Mouse (Mus musculus) midbrain, embryonic 15.5 days (tissue): Measurements from ENCODE around the gene Fcho2. TPM values are rescaled to one million over a fixed set of nuclear protein-coding genes. Genes with fewer than 3 reads are reported as not detected.

Source experiments
- ATAC-seq: fragments of 200-750 bp; cut with Nextera tagmentation; replicated peaks from 2 replicates; pipeline ENCODE4 v1.8.0; 2017; ENCODE audit warnings: moderate TSS enrichment
- H3K27ac ChIP-seq: fragments of 300-500 bp; sonication (generic); 2 replicates; pipeline ENCODE4 v1.5.1; 2015; ENCODE audit warnings: mild to moderate bottlenecking, inconsistent platforms
- H3K27me3 ChIP-seq: fragments of 300-500 bp; sonication (generic); replicated peaks from 2 replicates; pipeline ENCODE4 v1.6.1; 2015; ENCODE audit warnings: inconsistent platforms
- H3K36me3 ChIP-seq: fragments of 300-500 bp; sonication (generic); replicated peaks from 2 replicates; pipeline ENCODE4 v1.6.1; 2015; ENCODE audit warnings: inconsistent platforms
- H3K4me1 ChIP-seq: fragments of 300-500 bp; sonication (generic); 2 replicates; pipeline ENCODE4 v1.6.1; 2015; ENCODE audit warnings: inconsistent platforms
- H3K4me2 ChIP-seq: fragments of 300-500 bp; sonication (generic); 2 replicates; pipeline ENCODE4 v1.6.1; 2015; ENCODE audit warnings: inconsistent platforms, mild to moderate bottlenecking, moderate library complexity
- H3K4me3 ChIP-seq: fragments of 300-500 bp; sonication (generic); 2 replicates; pipeline ENCODE4 v1.5.1; 2015; ENCODE audit warnings: mild to moderate bottlenecking, inconsistent platforms
- H3K9ac ChIP-seq: fragments of 300-500 bp; sonication (generic); 2 replicates; pipeline ENCODE4 v1.6.1; 2015; ENCODE audit warnings: mild to moderate bottlenecking, inconsistent platforms
- H3K9me3 ChIP-seq: fragments of 300-500 bp; sonication (generic); 2 replicates; pipeline ENCODE4 v1.6.1; 2016; ENCODE audit warnings: inconsistent platforms
- WGBS: fragments of 180-500 bp; shearing (Covaris S2); methylation state at CpG from one replicate; pipeline ENCODE4 v1.1.7; 2015; ENCODE audit warnings: mixed read lengths; 5-methylcytosine and 5-hydroxymethylcytosine counted together
- polyA plus RNA-seq: library from polyadenylated mRNA; unstranded; fragments of >200 nt; fragmentation: Nextera tagmentation; extraction: Ambion mirVana; gene quantifications from 2 replicates; pipeline ENCODE4 v1.2.1, GENCODE M21; 2015

The Fcho2 gene
- polyA plus RNA-seq, 1 experiment from 2014 or later = 26.1 TPM

GRCm38 (mm10) chr13:98733292-98733691, 82.0 kb downstream of the Fcho2 start:
- no peak overlapping the region for H3K4me3 ChIP-seq
- no peak overlapping the region for H3K27ac ChIP-seq
- H3K9ac ChIP-seq = no peak overlapping the region
- H3K27me3 ChIP-seq = no peaks in the 10 kb centered on the region
- H3K4me1 ChIP-seq = no peaks in the 10 kb centered on the region
- ATAC-seq = no peak
- peaks cover 11% of the 10 kb centered on the region; the same call in 1 of the 2 replicates for H3K36me3 ChIP-seq
- WGBS = 57% methylated on average over 3 of the region's 3 CpGs
- H3K9me3 ChIP-seq = no peaks in the 10 kb centered on the region
- no peak overlapping the region for H3K4me2 ChIP-seq

GRCm38 (mm10) chr13:98729271-98730062, 85.8 kb downstream of the Fcho2 start:
- 73% methylated on average over 1 of the region's 1 CpGs for WGBS
- H3K4me2 ChIP-seq = no peak overlapping the region
- ATAC-seq = no peak
- H3K4me3 ChIP-seq = no peak overlapping the region
- no peak overlapping the region for H3K9ac ChIP-seq
- H3K36me3 ChIP-seq = peaks cover 18% of the 10 kb centered on the region; the same call in 1 of the 2 replicates
- H3K27me3 ChIP-seq = no peaks in the 10 kb centered on the region
- H3K27ac ChIP-seq = no peak overlapping the region
- H3K4me1 ChIP-seq = no peaks in the 10 kb centered on the region
- H3K9me3 ChIP-seq = no peaks in the 10 kb centered on the region

DNA sequence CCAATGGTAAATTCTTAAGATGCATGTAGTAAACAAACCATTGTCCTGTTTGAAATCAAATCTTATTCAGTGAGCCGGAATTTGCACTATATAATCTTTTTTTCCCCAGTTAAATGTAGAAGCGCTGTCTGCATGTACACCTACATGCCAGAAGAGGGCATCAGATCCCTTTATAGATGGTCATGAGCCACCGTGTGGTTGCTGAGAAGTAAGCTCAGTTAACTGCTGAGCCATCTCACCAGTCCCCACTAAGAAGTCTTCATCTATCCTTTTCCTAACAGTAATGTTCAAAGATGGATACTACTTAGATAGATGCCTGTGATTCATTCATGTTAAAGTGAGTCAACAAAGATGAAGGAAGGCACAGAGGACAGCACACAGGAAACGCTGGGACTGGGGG, 88.8 kb downstream of the Fcho2 start:
- Histone ChIP-seq H3K36me3 (peaks cover 15% of the 10 kb centered on the region; the same call in 1 of the 2 replicates), H3K27ac (no peak overlapping the region), H3K4me1 (no peaks in the 10 kb centered on the region), H3K9ac (no peak overlapping the region), H3K27me3 (no peaks in the 10 kb centered on the region), H3K9me3 (no peaks in the 10 kb centered on the region), H3K4me3 (no peak overlapping the region), H3K4me2 (no peak overlapping the region)
- WGBS = 55% methylated on average over 4 of the region's 4 CpGs
- no peak for ATAC-seq

GRCm38 (mm10) chr13:98723430-98723829, 91.8 kb downstream of the Fcho2 start:
- no peaks in the 10 kb centered on the region for H3K4me1 ChIP-seq
- no peaks in the 10 kb centered on the region for H3K27me3 ChIP-seq
- WGBS = 95% methylated on average over 1 of the region's 1 CpGs
- no peak overlapping the region for H3K4me3 ChIP-seq
- H3K9ac ChIP-seq = no peak overlapping the region
- H3K9me3 ChIP-seq = no peaks in the 10 kb centered on the region
- H3K36me3 ChIP-seq = 0 out of 2 replicates have a peak, but pooled peaks cover 7% of the 10 kb centered on the region
- no peak for ATAC-seq
- no peak overlapping the region for H3K27ac ChIP-seq
- H3K4me2 ChIP-seq = no peak overlapping the region

DNA sequence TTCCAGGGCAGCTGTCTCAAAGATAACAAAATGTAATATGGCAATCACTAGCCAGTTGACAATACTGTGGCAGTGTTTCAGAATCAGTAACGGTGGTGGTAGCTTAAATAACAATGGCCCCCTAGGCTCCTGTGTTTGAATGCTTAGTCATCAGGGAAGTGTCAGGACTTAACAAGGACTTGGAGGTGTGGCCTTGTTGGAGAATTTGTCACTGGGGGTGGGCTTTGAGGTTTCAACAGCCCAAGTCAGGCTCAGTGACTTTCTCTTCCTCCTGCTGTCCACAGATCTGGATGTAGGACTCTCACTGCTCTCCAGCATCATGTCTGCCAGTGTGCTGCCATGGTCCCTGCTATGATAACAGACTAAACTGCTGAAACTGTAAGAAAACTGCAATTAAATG, 93.0 kb downstream of the Fcho2 start:
- Histone ChIP-seq H3K9ac (no peak overlapping the region), H3K4me1 (no peaks in the 10 kb centered on the region), H3K4me2 (no peak overlapping the region), H3K36me3 (0 out of 2 replicates have a peak, but pooled peaks cover 7% of the 10 kb centered on the region), H3K27ac (no peak overlapping the region), H3K4me3 (no peak overlapping the region), H3K27me3 (no peaks in the 10 kb centered on the region), H3K9me3 (no peaks in the 10 kb centered on the region)
- WGBS = 37% methylated on average over 1 of the region's 1 CpGs
- ATAC-seq = no peak

DNA sequence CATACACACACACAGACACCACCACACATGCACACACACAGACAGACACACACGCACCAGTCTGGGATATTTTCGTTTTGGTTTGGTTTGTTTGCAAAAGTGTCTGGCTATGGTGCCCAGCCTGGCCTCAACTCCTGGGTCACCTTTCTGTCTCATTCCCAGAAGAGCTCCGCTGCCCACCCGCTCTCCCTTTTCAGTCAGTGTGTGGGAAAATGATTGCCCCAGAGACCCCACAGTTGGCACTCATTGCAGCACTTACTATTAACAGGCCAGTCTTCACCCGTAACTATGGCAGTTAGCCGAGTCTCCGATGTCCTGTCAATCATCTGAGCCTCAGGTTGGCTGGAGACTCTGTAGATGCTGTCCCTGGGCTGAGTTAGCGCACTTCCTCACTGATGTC, 99.1 kb downstream of the Fcho2 start:
- no peaks in the 10 kb centered on the region for H3K36me3 ChIP-seq
- 93% methylated on average over 8 of the region's 8 CpGs for WGBS
- H3K4me3 ChIP-seq = no peak overlapping the region
- H3K9ac ChIP-seq = no peak overlapping the region
- no peaks in the 10 kb centered on the region for H3K9me3 ChIP-seq
- no peak overlapping the region for H3K4me2 ChIP-seq
- ATAC-seq = no peak
- H3K27me3 ChIP-seq = no peaks in the 10 kb centered on the region
- no peak overlapping the region for H3K27ac ChIP-seq
- H3K4me1 ChIP-seq = no peaks in the 10 kb centered on the region

GRCm38 (mm10) chr13:98715443-98715990, 99.7 kb downstream of the Fcho2 start:
- no peak for ATAC-seq
- H3K4me3 ChIP-seq = no peak overlapping the region

GRCm38 (mm10) chr13:98710655-98711054, 104.6 kb downstream of the Fcho2 start:
- Histone ChIP-seq H3K4me3 (no peak overlapping the region), H3K9me3 (no peaks in the 10 kb centered on the region), H3K9ac (no peak overlapping the region), H3K4me1 (no peaks in the 10 kb centered on the region), H3K36me3 (no peaks in the 10 kb centered on the region), H3K27ac (no peak overlapping the region), H3K27me3 (no peaks in the 10 kb centered on the region), H3K4me2 (no peak overlapping the region)
- 86% methylated on average over 1 of the region's 1 CpGs for WGBS
- no peak for ATAC-seq

More at GRCm38 (mm10) chr13:98715443-98715990, 99.7 kb downstream of the Fcho2 start:
- Histone ChIP-seq H3K9me3 (no peaks in the 10 kb centered on the region), H3K4me2 (no peak overlapping the region), H3K9ac (no peak overlapping the region), H3K27me3 (no peaks in the 10 kb centered on the region), H3K4me1 (no peaks in the 10 kb centered on the region), H3K27ac (no peak overlapping the region), H3K36me3 (no peaks in the 10 kb centered on the region)
- 87% methylated on average over 6 of the region's 6 CpGs for WGBS

GRCm38 (mm10) chr13:98710236-98710635, 105.0 kb downstream of the Fcho2 start:
- Histone ChIP-seq H3K36me3 (no peaks in the 10 kb centered on the region), H3K4me1 (no peaks in the 10 kb centered on the region), H3K27ac (no peak overlapping the region), H3K4me2 (no peak overlapping the region), H3K27me3 (no peaks in the 10 kb centered on the region), H3K9me3 (no peaks in the 10 kb centered on the region), H3K9ac (no peak overlapping the region), H3K4me3 (no peak overlapping the region)
- 86% methylated on average over 8 of the region's 8 CpGs for WGBS
- no peak for ATAC-seq

- Histone ChIP-seq H3K9ac (no peak overlapping the region), H3K4me1 (no peaks in the 10 kb centered on the region), H3K27ac (no peak overlapping the region), H3K9me3 (no peaks in the 10 kb centered on the region), H3K4me3 (no peak overlapping the region), H3K36me3 (no peaks in the 10 kb centered on the region), H3K27me3 (no peaks in the 10 kb centered on the region), H3K4me2 (no peak overlapping the region)
- ATAC-seq = no peak
- 80% methylated on average over 4 of the region's 4 CpGs for WGBS
Measured at GRCm38 (mm10) chr13:98705501-98705900, 109.7 kb downstream of the Fcho2 start.

DNA sequence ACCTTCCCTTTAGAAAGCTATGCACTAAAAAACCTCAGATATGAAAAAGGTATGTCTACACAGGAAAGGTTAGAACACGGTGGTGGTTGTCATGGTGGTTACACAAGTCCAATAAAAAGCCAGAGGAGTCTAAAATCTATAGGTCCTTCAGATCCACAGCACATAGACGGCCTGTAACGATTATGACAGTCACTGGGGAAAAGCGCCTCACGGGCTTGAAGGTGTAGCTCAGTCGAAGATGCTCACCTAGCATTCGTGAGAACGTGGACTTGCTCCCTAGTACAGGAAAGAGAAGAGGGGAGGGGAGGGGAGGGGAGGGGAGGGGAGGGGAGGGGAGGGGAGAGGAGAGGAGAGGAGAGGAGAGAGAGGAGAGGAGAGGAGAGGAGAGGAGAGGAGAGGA, 111.5 kb downstream of the Fcho2 start:
- H3K36me3 ChIP-seq = no peaks in the 10 kb centered on the region
- H3K4me3 ChIP-seq = no peak overlapping the region
- no peaks in the 10 kb centered on the region for H3K4me1 ChIP-seq
- no peak overlapping the region for H3K9ac ChIP-seq
- H3K27ac ChIP-seq = no peak overlapping the region
- WGBS = 89% methylated on average over 8 of the region's 8 CpGs
- ATAC-seq = no peak
- no peaks in the 10 kb centered on the region for H3K9me3 ChIP-seq
- H3K27me3 ChIP-seq = no peaks in the 10 kb centered on the region
- H3K4me2 ChIP-seq = no peak overlapping the region

- Histone ChIP-seq H3K27me3 (no peaks in the 10 kb centered on the region), H3K4me1 (no peaks in the 10 kb centered on the region), H3K9me3 (no peaks in the 10 kb centered on the region), H3K36me3 (no peaks in the 10 kb centered on the region), H3K27ac (no peak overlapping the region), H3K4me2 (no peak overlapping the region), H3K4me3 (no peak overlapping the region), H3K9ac (no peak overlapping the region)
- no peak for ATAC-seq
- 90% methylated on average over 8 of the region's 8 CpGs for WGBS
Measured at GRCm38 (mm10) chr13:98702361-98702760, 112.9 kb downstream of the Fcho2 start.

GRCm38 (mm10) chr13:98701309-98701675, 114.0 kb downstream of the Fcho2 start:
- Histone ChIP-seq H3K9ac (no peak overlapping the region), H3K4me3 (no peak overlapping the region), H3K9me3 (no peaks in the 10 kb centered on the region), H3K27ac (no peak overlapping the region), H3K4me1 (no peaks in the 10 kb centered on the region), H3K27me3 (no peaks in the 10 kb centered on the region), H3K36me3 (no peaks in the 10 kb centered on the region), H3K4me2 (no peak overlapping the region)
- WGBS = 84% methylated on average over 5 of the region's 5 CpGs
- ATAC-seq = no peak
